Mouse (Mus musculus) heart, postnatal 0 days (tissue): ENCODE results near the gene Csf2rb. TPM values are rescaled to one million over a fixed set of nuclear protein-coding genes. Genes with fewer than 3 reads are reported as not detected.
"Not testable (repeated sequence)": the region's sequence is repeated elsewhere in the genome, so short reads cannot be mapped to it uniquely, and the experiment has no call there.

Source experiments
- ATAC-seq: fragments of 200-750 bp; cut with Nextera tagmentation; 2 replicates; pipeline ENCODE4 v1.8.0; 2017; ENCODE audit warnings: low read depth, moderate number of reproducible peaks, moderate library complexity; ENCODE audit not compliant: insufficient read depth
- DNase-seq: peaks from one replicate; pipeline ENCODE4 v3.0.0-alpha.2; 2016; ENCODE audit warnings: low spot score
- H3K27ac ChIP-seq: fragments of 300-500 bp; sonication (generic); 2 replicates; pipeline ENCODE4 v1.5.1; 2014; ENCODE audit warnings: low read depth, mild to moderate bottlenecking
- H3K27me3 ChIP-seq: fragments of 300-500 bp; sonication (generic); 2 replicates; pipeline ENCODE4 v1.6.1; 2014; ENCODE audit warnings: low read length, mixed read lengths; ENCODE audit not compliant: control insufficient read depth, insufficient read depth
- H3K36me3 ChIP-seq: fragments of 300-500 bp; sonication (generic); replicated peaks from 2 replicates; pipeline ENCODE4 v1.6.1; 2014; ENCODE audit warnings: low read length, mixed read lengths; ENCODE audit not compliant: control insufficient read depth, insufficient read depth
- H3K4me1 ChIP-seq: fragments of 300-500 bp; sonication (generic); 2 replicates; pipeline ENCODE4 v1.6.1; 2014; ENCODE audit warnings: antibody characterized with exemption; ENCODE audit not compliant: control insufficient read depth, insufficient read depth
- H3K4me2 ChIP-seq: fragments of 300-500 bp; sonication (generic); 2 replicates; pipeline ENCODE4 v1.6.1; 2014; ENCODE audit warnings: low read depth, mild to moderate bottlenecking, low read length, moderate library complexity
- H3K4me3 ChIP-seq: fragments of 300-500 bp; sonication (generic); 2 replicates; pipeline ENCODE4 v1.5.1; 2014; ENCODE audit warnings: low read depth, low read length
- H3K9ac ChIP-seq: fragments of 300-500 bp; sonication (generic); replicated peaks from 2 replicates; pipeline ENCODE4 v1.6.1; 2014; ENCODE audit warnings: low read depth, low read length, mixed read lengths
- H3K9me3 ChIP-seq: fragments of 300-500 bp; sonication (generic); replicated peaks from 2 replicates; pipeline ENCODE4 v1.6.1; 2016; ENCODE audit warnings: low read length; ENCODE audit not compliant: control insufficient read depth
- CTCF ChIP-seq: IDR thresholded peaks from 2 replicates; pipeline ENCODE4 v1.5.1; 2016; ENCODE audit warnings: antibody characterized with exemption, control low read depth, low read depth
- EP300 ChIP-seq: IDR thresholded peaks from 2 replicates; pipeline ENCODE4 v1.6.1; 2016; ENCODE audit warnings: antibody characterized with exemption, low read depth
- WGBS: fragments of 180-500 bp; shearing (Covaris S2); extraction: QIAGEN DNeasy Blood & Tissue Kit; methylation state at CpG from one replicate; pipeline ENCODE4 v1.1.7; 2014; 5-methylcytosine and 5-hydroxymethylcytosine counted together
- polyA plus RNA-seq: library from polyadenylated mRNA; unstranded; fragments of >200 nt; fragmentation: Nextera tagmentation; extraction: Ambion mirVana; gene quantifications from 2 replicates; pipeline ENCODE4 v1.2.1, GENCODE M21; 2015
- total RNA-seq: library from RNA; depleted of rRNA; stranded (reverse); fragments of >200 nt; gene quantifications from 2 replicates; pipeline ENCODE4 v1.2.3, GENCODE M21; 2014; ENCODE audit warnings: low replicate concordance

Csf2rb gene
- total and polyA plus RNA-seq, 2 experiments from 2014 or later = 0.79 to 3.5 TPM

GRCm38 (mm10) chr15:78320825-78321496 lies 4.6 kb upstream of the Csf2rb start:
- Histone ChIP-seq H3K4me1 (no peaks in the 10 kb centered on the region), H3K36me3 (no peaks in the 10 kb centered on the region), H3K4me2 (no peak overlapping the region), H3K27me3 (no peaks in the 10 kb centered on the region), H3K4me3 (no peak overlapping the region), H3K27ac (0 out of 2 replicates have a peak overlapping the region, but pooled peaks have one; percentile 34), H3K9me3 (no peaks in the 10 kb centered on the region), H3K9ac (no peak overlapping the region)
- peak; percentile 84 for ATAC-seq
- peak; percentile 85 for DNase-seq
- TF ChIP-seq EP300 (no peak), CTCF (peak; percentile 91)
- WGBS = 12% methylated on average over 5 of the region's 5 CpGs

- no peak for ATAC-seq
- no peaks in the 10 kb centered on the region for H3K27me3 ChIP-seq
- H3K27ac ChIP-seq = no peak overlapping the region
- no peaks in the 10 kb centered on the region for H3K9me3 ChIP-seq
- H3K9ac ChIP-seq = no peak overlapping the region
- no peak overlapping the region for H3K4me3 ChIP-seq
- H3K4me1 ChIP-seq = no peaks in the 10 kb centered on the region
- no peak for TF ChIP-seq CTCF
- no peak overlapping the region for H3K4me2 ChIP-seq
- no peaks in the 10 kb centered on the region for H3K36me3 ChIP-seq
- WGBS = 67% methylated on average over 1 of the region's 1 CpGs
- DNase-seq = no peak
Measured at GRCm38 (mm10) chr15:78323366-78323765, 2.2 kb upstream of the Csf2rb start.

DNA sequence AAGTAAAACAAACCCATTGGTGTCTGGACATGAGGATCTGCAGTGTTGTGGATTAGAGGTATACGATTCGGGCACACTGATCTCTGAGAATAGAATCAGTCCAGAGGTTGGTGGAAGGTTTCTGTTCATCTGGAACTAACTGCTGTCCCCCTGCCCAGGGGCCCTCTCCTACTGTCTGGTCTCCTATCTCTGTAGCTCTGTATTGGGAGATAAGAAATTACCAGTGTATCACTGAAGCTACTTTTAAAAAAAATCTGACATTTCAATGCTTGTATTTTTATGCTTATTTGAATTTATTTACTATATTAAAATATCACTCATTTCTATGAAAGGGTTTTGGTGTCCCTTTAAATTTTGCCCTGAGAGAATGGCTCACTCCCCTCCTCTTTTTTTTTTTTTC lies 1.3 kb upstream of the Csf2rb start:
- no peak for TF ChIP-seq CTCF
- TF ChIP-seq EP300 = no peak
- Histone ChIP-seq H3K9ac (no peak overlapping the region), H3K27me3 (no peaks in the 10 kb centered on the region), H3K4me3 (no peak overlapping the region), H3K4me1 (no peaks in the 10 kb centered on the region), H3K4me2 (no peak overlapping the region), H3K9me3 (no peaks in the 10 kb centered on the region), H3K36me3 (no peaks in the 10 kb centered on the region), H3K27ac (no peak overlapping the region)
- 82% methylated on average over 2 of the region's 2 CpGs for WGBS
- no peak for DNase-seq
- no peak for ATAC-seq

DNA sequence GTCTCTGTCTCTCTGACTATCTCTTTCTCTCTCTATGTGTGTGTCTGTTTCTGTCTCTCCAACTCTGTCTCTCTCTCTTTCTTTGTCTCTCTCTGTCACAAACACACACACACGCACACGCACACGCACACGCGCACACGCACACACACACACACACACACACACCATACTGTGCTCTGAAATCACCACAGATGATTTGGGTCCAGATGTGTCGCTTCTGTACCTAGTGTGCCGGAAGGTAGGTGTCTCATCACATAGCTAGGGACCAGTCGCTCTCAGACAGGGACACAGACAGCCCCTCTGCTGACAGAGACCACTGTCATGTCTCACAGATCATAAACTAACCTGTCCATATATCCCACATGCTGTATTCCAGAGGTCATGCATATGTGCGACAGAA lies 1.2 kb downstream of the Csf2rb start:
- TF ChIP-seq EP300 (no peak), CTCF (no peak)
- Histone ChIP-seq H3K9ac (no peak overlapping the region), H3K4me1 (no peaks in the 10 kb centered on the region), H3K36me3 (no peaks in the 10 kb centered on the region), H3K27me3 (no peaks in the 10 kb centered on the region), H3K27ac (no peak overlapping the region), H3K9me3 (no peaks in the 10 kb centered on the region), H3K4me3 (no peak overlapping the region), H3K4me2 (no peak overlapping the region)
- WGBS = 86% methylated on average over 10 of the region's 10 CpGs
- ATAC-seq = no peak
- DNase-seq = no peak

- not testable (repeated sequence) for H3K9ac ChIP-seq, H3K27ac ChIP-seq, H3K9me3 ChIP-seq, H3K4me2 ChIP-seq, H3K4me1 ChIP-seq, H3K4me3 ChIP-seq, ATAC-seq, DNase-seq, H3K36me3 ChIP-seq, H3K27me3 ChIP-seq
- 76% methylated on average over 6 of the region's 6 CpGs for WGBS
Measured at GRCm38 (mm10) chr15:78327753-78328341, 2.3 kb downstream of the Csf2rb start.

DNA sequence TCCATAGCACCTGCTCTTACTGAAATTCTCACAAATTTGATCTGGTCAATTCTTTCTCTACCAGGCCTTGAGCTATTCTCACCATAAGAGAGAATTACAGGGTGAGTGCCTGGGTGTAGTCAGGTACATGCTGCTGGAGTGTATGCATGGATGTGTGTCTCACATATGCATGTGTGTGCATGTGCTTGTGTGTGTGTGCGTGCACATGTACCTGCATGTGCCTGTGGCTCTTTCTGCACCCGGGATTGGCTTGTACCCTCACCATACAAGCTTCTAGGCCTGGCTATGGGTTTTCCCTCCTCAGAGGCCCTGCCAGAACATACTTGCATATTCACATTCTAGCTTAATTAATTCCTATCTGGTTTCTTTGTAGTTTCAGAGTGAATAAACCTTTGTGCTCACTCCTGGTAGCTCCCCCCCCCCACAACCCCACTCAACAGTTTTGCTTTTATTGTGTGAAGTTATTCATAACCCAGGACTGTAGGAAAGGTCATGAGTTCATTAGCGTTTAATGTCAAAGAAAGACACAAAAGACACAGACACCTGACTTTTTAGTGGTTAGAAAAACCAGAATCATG lies 3.1 kb downstream of the Csf2rb start:
- WGBS = 77% methylated on average over 3 of the region's 3 CpGs
- no peaks in the 10 kb centered on the region for H3K27me3 ChIP-seq
- TF ChIP-seq EP300 (no peak), CTCF (no peak)
- no peak for ATAC-seq
- no peak overlapping the region for H3K9ac ChIP-seq
- H3K4me3 ChIP-seq = no peak overlapping the region
- no peaks in the 10 kb centered on the region for H3K36me3 ChIP-seq
- no peak overlapping the region for H3K27ac ChIP-seq
- no peak overlapping the region for H3K4me2 ChIP-seq
- DNase-seq = no peak
- H3K9me3 ChIP-seq = no peaks in the 10 kb centered on the region
- no peaks in the 10 kb centered on the region for H3K4me1 ChIP-seq

DNA sequence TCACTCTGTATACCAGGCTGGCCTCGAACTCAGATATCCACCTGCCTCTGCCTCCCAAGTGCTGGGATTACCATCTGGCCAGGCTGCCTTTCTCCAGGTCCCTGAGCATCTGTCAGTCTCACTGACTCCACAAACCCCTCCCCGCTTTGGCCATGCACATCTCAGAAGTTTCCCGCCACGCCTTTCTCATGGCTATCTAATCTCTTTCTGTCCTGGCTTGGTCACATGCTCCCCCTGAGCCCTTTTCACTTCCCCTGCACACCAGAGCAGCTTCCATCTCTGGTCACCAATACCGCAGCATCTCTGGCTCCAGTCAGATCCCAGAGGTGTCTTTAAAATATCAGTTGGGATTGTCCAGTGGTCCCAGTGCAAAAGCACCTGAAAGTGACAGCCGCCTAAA lies 4.4 kb downstream of the Csf2rb start:
- not testable (repeated sequence) for ATAC-seq, H3K27ac ChIP-seq, H3K4me2 ChIP-seq, H3K36me3 ChIP-seq, H3K27me3 ChIP-seq, H3K4me3 ChIP-seq, H3K9ac ChIP-seq, H3K9me3 ChIP-seq, H3K4me1 ChIP-seq, DNase-seq
- WGBS = 49% methylated on average over 6 of the region's 6 CpGs
